Comparison of ENCODE assay signal across 8 mouse cellular contexts in genomic region chr11:108150410-108150809, GRCm38 (mm10).
DNase-seq lines count a peak whose midpoint lies in the region; ATAC-seq lines count a peak whose summit lies in the region.

No protein-coding gene starts in this region.

- WGBS in midbrain, embryonic 11.5 days, result 48% methylated on average over 7 of the region's 7 CpGs
- 32% methylated on average over 7 of the region's 7 CpGs for WGBS in midbrain, embryonic 13.5 days
- 42% methylated on average over 7 of the region's 7 CpGs for WGBS in heart, embryonic 11.5 days (ENCODE audit: insufficient replicate concordance)

- H3K27ac ChIP-seq in midbrain, embryonic 11.5 days (ENCODE audit: low read depth, low read length), result no peak overlapping the region
- no peak overlapping the region for H3K27ac ChIP-seq in midbrain, embryonic 13.5 days
- peak overlapping the region; percentile 42; the same call in 1 of the 2 replicates for H3K27ac ChIP-seq in heart, embryonic 11.5 days (ENCODE audit: low read depth, low read length)

- DNase-seq in midbrain, embryonic 11.5 days (ENCODE audit: low spot score, missing footprints), result peak; percentile 86
- DNase-seq in fibroblast of lung, adult 2 months (ENCODE audit: low read depth), result peak; percentile 96
- peak; percentile 83 to 84 for DNase-seq in layer of hippocampus, postnatal 36 days
- peak; percentile 86 to 87 for DNase-seq in right cerebral cortex, adult 2 months (ENCODE audit: low spot score in 2 of 2)

- no peak overlapping the region for H3K9ac ChIP-seq in midbrain, embryonic 11.5 days (ENCODE audit: low read length)
- no peak overlapping the region for H3K9ac ChIP-seq in midbrain, embryonic 13.5 days (replicated peaks)
- no peak overlapping the region for H3K9ac ChIP-seq in heart, embryonic 11.5 days (ENCODE audit: low read depth, low read length)

- peaks cover 3% of the 10 kb centered on the region; the same call in 1 of the 2 replicates for H3K27me3 ChIP-seq in midbrain, embryonic 11.5 days (ENCODE audit: control insufficient read depth, insufficient read depth, low read length)
- peaks cover 4% of the 10 kb centered on the region; the same call in 1 of the 2 replicates for H3K27me3 ChIP-seq in midbrain, embryonic 13.5 days
- no peaks in the 10 kb centered on the region for H3K27me3 ChIP-seq in heart, embryonic 11.5 days (ENCODE audit: control insufficient read depth, insufficient read depth, low read length)

- H3K4me3 ChIP-seq in midbrain, embryonic 11.5 days (ENCODE audit: low read depth, low read length), result no peak overlapping the region
- H3K4me3 ChIP-seq in midbrain, embryonic 13.5 days (replicated peaks), result no peak overlapping the region
- H3K4me3 ChIP-seq in heart, embryonic 11.5 days (ENCODE audit: low read depth, low read length), result no peak overlapping the region

- H3K36me3 ChIP-seq in midbrain, embryonic 11.5 days (ENCODE audit: control insufficient read depth, insufficient read depth, low read length), result no peaks in the 10 kb centered on the region
- no peaks in the 10 kb centered on the region for H3K36me3 ChIP-seq in midbrain, embryonic 13.5 days
- no peaks in the 10 kb centered on the region for H3K36me3 ChIP-seq in heart, embryonic 11.5 days (ENCODE audit: control insufficient read depth, insufficient read depth, low read length)

- ATAC-seq in midbrain, embryonic 11.5 days (ENCODE audit: low FRiP score), result no peak
- no peak for ATAC-seq in midbrain, embryonic 13.5 days
- no peak for ATAC-seq in heart, embryonic 11.5 days (replicated peaks; ENCODE audit: insufficient number of reproducible peaks, low FRiP score, low TSS enrichment)
- no peak for ATAC-seq in CD4-positive, CD25-positive, alpha-beta regulatory T cell, adult 4 months
- no peak for ATAC-seq in megakaryocyte-erythroid progenitor cell, adult 5-6 weeks (replicated peaks; ENCODE audit: low FRiP score, low TSS enrichment, poor library complexity, severe bottlenecking)

- no peak overlapping the region for H3K4me2 ChIP-seq in midbrain, embryonic 11.5 days
- no peak overlapping the region for H3K4me2 ChIP-seq in midbrain, embryonic 13.5 days (replicated peaks)
- H3K4me2 ChIP-seq in heart, embryonic 11.5 days, result no peak overlapping the region; the same call in 1 of the 2 replicates

- no peaks in the 10 kb centered on the region for H3K9me3 ChIP-seq in midbrain, embryonic 11.5 days (ENCODE audit: control insufficient read depth, low read length)
- no peaks in the 10 kb centered on the region for H3K9me3 ChIP-seq in midbrain, embryonic 13.5 days
- H3K9me3 ChIP-seq in heart, embryonic 11.5 days (replicated peaks; ENCODE audit: control insufficient read depth, low read length), result no peaks in the 10 kb centered on the region

- peaks cover 10% of the 10 kb centered on the region for H3K4me1 ChIP-seq in midbrain, embryonic 11.5 days (ENCODE audit: control insufficient read depth, insufficient read depth, low read length)
- peaks cover 41% of the 10 kb centered on the region for H3K4me1 ChIP-seq in midbrain, embryonic 13.5 days (replicated peaks)
- H3K4me1 ChIP-seq in heart, embryonic 11.5 days (ENCODE audit: control insufficient read depth, insufficient read depth, low read length), result peaks cover 61% of the 10 kb centered on the region
